Mouse (Mus musculus) limb, embryonic 12.5 days (tissue): Measurements from ENCODE around the gene Srd5a1. TPM values are rescaled to one million over a fixed set of nuclear protein-coding genes. Genes with fewer than 3 reads are reported as not detected.

Experiments used
- ATAC-seq: fragments of 200-750 bp; cut with Nextera tagmentation; 2 replicates; pipeline ENCODE4 v1.8.0; 2017; ENCODE audit warnings: low read depth, moderate TSS enrichment; ENCODE audit not compliant: insufficient number of reproducible peaks, insufficient read depth, low FRiP score, low TSS enrichment
- H3K27ac ChIP-seq: fragments of 300-500 bp; sonication (generic); 2 replicates; pipeline ENCODE4 v1.5.1; 2016; ENCODE audit warnings: mild to moderate bottlenecking, moderate library complexity
- H3K27me3 ChIP-seq: fragments of 300-500 bp; sonication (generic); 2 replicates; pipeline ENCODE4 v1.6.1; 2016; ENCODE audit warnings: mild to moderate bottlenecking, moderate library complexity
- H3K36me3 ChIP-seq: fragments of 300-500 bp; sonication (generic); 2 replicates; pipeline ENCODE4 v1.6.1; 2016; ENCODE audit warnings: mild to moderate bottlenecking, moderate library complexity
- H3K4me1 ChIP-seq: fragments of 300-500 bp; sonication (generic); replicated peaks from 2 replicates; pipeline ENCODE4 v1.6.1; 2016
- H3K4me2 ChIP-seq: fragments of 300-500 bp; sonication (generic); 2 replicates; pipeline ENCODE4 v1.6.1; 2016; ENCODE audit warnings: mild to moderate bottlenecking, moderate library complexity
- H3K4me3 ChIP-seq: fragments of 300-500 bp; sonication (generic); replicated peaks from 2 replicates; pipeline ENCODE4 v1.5.1; 2016; ENCODE audit warnings: mild to moderate bottlenecking
- H3K9ac ChIP-seq: fragments of 300-500 bp; sonication (generic); replicated peaks from 2 replicates; pipeline ENCODE4 v1.6.1; 2016; ENCODE audit warnings: mild to moderate bottlenecking, moderate library complexity
- H3K9me3 ChIP-seq: fragments of 300-500 bp; sonication (generic); 2 replicates; pipeline ENCODE4 v1.6.1; 2016; ENCODE audit warnings: mild to moderate bottlenecking, moderate library complexity
- whole genome bisulfite sequencing: fragments of 180-500 bp; shearing (Covaris S2); methylation state at CpG from one replicate; pipeline ENCODE4 v1.1.7; 2016; 5-methylcytosine and 5-hydroxymethylcytosine counted together
- polyA plus RNA-seq: library from polyadenylated mRNA; unstranded; fragments of >200 nt; fragmentation: Nextera tagmentation; extraction: Ambion mirVana; gene quantifications from 2 replicates; pipeline ENCODE4 v1.2.1, GENCODE M21; 2016

The Srd5a1 gene
- polyA plus RNA-seq, 1 experiment from 2014 or later: 27.9 TPM

DNA sequence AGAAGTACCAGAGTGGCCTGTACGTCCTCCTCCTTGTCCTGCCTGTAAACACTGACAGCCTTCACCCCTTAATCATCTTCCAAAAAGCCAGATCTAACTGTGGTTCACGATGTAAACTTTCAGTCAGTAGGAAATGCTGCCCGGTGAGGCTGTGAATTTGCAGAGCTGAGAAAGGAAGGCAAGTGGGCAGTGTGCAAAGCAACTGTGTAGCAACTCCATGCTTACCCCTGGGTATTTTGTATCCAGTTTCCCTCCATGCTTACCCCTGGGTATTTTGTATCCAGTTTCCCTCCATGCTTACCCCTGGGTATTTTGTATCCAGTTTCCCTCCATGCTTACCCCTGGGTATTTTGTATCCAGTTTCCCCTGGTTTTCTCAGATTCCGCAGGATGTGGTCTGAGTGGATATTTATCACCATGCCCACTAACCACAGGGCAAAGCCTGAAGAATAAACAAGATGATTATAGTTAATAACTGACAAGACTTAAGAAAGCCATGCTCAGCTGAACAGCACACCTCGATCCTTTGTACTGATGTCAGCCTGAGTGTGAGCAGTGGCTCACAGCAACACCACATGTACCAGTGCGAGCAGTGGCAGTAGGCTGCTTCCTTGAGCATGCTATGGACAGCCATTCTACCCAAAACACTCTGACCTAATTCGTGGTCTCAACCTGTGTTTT, 16.5 kb downstream of the Srd5a1 start:
- 77% methylated on average over 7 of the region's 7 CpGs for WGBS
- no peaks in the 10 kb centered on the region for H3K4me1 ChIP-seq
- H3K9ac ChIP-seq: no peak overlapping the region
- H3K4me3 ChIP-seq: no peak overlapping the region
- no peaks in the 10 kb centered on the region for H3K27me3 ChIP-seq
- H3K27ac ChIP-seq: no peak overlapping the region
- H3K36me3 ChIP-seq: peaks cover 8% of the 10 kb centered on the region
- H3K9me3 ChIP-seq: no peaks in the 10 kb centered on the region
- no peak for ATAC-seq
- H3K4me2 ChIP-seq: no peak overlapping the region

DNA sequence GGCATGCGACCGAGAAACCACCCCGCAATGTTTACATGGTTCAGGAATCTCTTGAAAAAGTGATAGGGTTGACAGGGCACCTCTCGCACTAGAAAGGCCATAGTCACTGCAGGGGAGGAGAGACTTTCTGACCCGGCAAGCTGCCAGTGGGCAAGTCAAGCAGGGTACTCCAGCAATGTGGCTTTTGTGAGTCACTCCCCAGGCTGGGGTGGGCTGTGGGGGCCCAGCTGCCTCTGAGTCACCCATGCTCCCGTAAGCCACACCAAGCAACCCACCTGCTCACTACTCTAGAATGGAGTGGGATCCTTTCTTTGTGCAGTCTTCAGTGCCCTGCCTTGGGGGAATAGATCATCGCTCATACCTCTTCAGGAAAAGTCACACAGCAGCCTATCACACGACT, 17.8 kb downstream of the Srd5a1 start:
- ATAC-seq: no peak
- H3K4me1 ChIP-seq: no peaks in the 10 kb centered on the region
- no peaks in the 10 kb centered on the region for H3K9me3 ChIP-seq
- no peaks in the 10 kb centered on the region for H3K27me3 ChIP-seq
- no peak overlapping the region for H3K4me3 ChIP-seq
- peaks cover 8% of the 10 kb centered on the region for H3K36me3 ChIP-seq
- 81% methylated on average over 8 of the region's 8 CpGs for WGBS
- H3K27ac ChIP-seq: no peak overlapping the region
- no peak overlapping the region for H3K4me2 ChIP-seq
- H3K9ac ChIP-seq: no peak overlapping the region

DNA sequence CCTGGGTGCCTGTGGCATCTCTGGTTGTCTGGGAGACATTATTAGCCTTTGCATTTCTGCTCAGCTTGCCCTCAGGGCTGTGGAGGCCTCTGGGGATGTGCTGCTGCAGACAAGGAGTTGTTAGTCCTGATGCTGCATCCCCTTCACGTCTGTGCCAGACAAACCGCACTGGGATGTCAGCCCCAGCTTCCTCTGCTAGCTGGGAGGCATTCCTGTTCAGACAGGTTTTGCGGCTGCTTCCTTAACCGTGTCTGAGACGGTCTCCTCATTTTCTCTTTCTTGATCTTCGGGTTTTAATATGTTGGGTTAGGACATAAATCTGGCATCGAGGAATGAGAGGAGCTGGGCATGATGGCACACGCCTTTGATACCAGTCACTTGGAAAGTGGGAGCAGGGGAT, 19.0 kb downstream of the Srd5a1 start:
- Histone ChIP-seq H3K9me3 (no peaks in the 10 kb centered on the region), H3K27ac (0 out of 2 replicates have a peak overlapping the region, but pooled peaks have one; percentile 45), H3K4me2 (no peak overlapping the region), H3K27me3 (no peaks in the 10 kb centered on the region), H3K4me1 (no peaks in the 10 kb centered on the region), H3K4me3 (no peak overlapping the region), H3K9ac (no peak overlapping the region), H3K36me3 (peaks cover 8% of the 10 kb centered on the region)
- WGBS: 78% methylated on average over 8 of the region's 8 CpGs
- ATAC-seq: no peak

DNA sequence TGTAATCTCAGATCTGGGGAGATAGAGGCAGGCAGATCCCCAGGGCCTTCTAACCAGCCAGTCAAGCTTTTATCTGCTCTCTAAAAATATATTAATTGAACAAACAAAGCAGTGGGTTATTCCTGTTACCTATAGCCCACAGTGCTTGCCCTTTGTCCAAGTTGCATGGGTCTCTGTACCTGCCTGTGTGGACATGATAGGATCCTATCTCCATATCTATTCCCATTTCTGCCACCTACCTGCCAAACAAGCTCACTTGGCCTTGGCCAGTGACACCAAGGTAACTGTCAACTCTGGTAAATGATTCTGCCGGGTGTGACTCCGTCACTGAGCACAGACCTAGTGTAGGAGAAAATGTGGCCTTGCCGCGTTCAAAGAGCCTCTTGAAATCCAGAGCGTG, 19.9 kb downstream of the Srd5a1 start:
- Histone ChIP-seq H3K4me1 (no peaks in the 10 kb centered on the region), H3K4me3 (no peak overlapping the region), H3K9ac (no peak overlapping the region), H3K36me3 (peaks cover 8% of the 10 kb centered on the region), H3K27me3 (no peaks in the 10 kb centered on the region), H3K4me2 (no peak overlapping the region), H3K27ac (peak overlapping the region; percentile 45; the same call in 1 of the 2 replicates), H3K9me3 (no peaks in the 10 kb centered on the region)
- 93% methylated on average over 5 of the region's 5 CpGs for WGBS
- no peak for ATAC-seq

DNA sequence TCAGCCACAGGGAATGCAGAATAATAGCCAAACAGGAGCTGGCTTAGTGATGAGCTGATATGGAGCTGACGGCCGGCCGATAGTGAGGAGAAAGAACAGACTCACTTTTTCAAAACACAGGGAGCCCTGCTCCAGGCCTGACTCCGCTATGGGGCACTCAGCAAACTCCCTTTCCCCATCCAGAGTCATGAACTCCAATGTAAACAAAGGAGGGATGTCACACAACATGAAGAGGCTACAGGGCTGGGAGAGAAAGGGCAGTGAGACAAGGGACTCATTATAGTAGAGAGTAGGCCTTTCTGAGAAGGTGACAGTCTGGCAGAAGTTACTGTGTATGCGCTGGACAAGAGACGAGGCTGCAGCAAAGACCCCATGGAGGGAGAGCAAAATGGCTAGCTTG, 23.0 kb downstream of the Srd5a1 start:
- Histone ChIP-seq H3K27ac (no peak overlapping the region), H3K4me2 (no peak overlapping the region), H3K4me3 (no peak overlapping the region), H3K27me3 (no peaks in the 10 kb centered on the region), H3K9me3 (no peaks in the 10 kb centered on the region), H3K36me3 (peaks cover 6% of the 10 kb centered on the region), H3K4me1 (no peaks in the 10 kb centered on the region), H3K9ac (no peak overlapping the region)
- no peak for ATAC-seq
- WGBS: 63% methylated on average over 6 of the region's 6 CpGs

DNA sequence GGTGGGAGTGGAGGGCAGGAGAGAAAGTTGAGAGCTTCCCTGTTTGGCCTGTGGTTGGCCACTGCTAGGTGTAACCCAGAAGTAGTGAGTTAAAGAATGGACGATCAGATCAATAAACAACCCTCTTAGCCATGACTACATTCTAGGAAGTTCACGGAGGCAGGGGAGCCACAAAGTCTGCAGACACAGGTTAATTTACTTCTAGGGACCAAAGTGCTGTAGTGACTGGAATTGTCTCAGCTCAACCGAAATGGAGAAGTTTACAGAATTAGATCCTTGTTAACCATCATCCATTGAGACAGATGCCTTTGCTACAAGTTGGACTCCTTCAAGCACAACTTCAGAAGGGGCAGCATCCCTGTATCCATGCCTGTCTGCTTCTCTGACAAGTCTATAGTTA, 23.4 kb downstream of the Srd5a1 start:
- no peak overlapping the region for H3K27ac ChIP-seq
- no peaks in the 10 kb centered on the region for H3K9me3 ChIP-seq
- no peaks in the 10 kb centered on the region for H3K27me3 ChIP-seq
- WGBS: 69% methylated on average over 3 of the region's 3 CpGs
- ATAC-seq: no peak
- no peak overlapping the region for H3K4me2 ChIP-seq
- no peak overlapping the region for H3K9ac ChIP-seq
- H3K36me3 ChIP-seq: peaks cover 6% of the 10 kb centered on the region
- H3K4me1 ChIP-seq: no peaks in the 10 kb centered on the region
- H3K4me3 ChIP-seq: no peak overlapping the region

DNA sequence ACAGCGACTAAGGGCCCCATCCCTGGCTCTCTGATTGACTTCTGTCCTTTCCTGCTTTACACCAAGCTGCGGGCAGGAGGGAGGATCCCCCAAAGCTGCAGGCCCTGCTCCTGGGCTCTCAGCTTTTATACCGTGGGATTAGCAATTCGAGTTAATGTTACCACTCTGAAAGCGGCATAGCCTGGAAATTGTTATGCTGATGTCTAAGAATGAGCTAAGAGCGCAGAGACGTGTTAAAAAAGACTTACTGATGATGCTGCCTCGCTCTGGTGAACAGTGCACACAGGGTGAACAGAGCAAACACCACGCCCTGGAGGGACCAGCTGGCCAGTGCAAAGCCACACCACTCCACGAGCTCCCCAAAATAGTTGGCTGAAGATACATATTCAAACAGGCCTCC, 24.9 kb downstream of the Srd5a1 start:
- Histone ChIP-seq H3K27ac (no peak overlapping the region), H3K4me2 (no peak overlapping the region), H3K9me3 (no peaks in the 10 kb centered on the region), H3K36me3 (peaks cover under 1% of the 10 kb centered on the region; the same call in 1 of the 2 replicates), H3K27me3 (no peaks in the 10 kb centered on the region), H3K9ac (no peak overlapping the region), H3K4me3 (no peak overlapping the region), H3K4me1 (no peaks in the 10 kb centered on the region)
- ATAC-seq: no peak
- WGBS: 67% methylated on average over 10 of the region's 10 CpGs

DNA sequence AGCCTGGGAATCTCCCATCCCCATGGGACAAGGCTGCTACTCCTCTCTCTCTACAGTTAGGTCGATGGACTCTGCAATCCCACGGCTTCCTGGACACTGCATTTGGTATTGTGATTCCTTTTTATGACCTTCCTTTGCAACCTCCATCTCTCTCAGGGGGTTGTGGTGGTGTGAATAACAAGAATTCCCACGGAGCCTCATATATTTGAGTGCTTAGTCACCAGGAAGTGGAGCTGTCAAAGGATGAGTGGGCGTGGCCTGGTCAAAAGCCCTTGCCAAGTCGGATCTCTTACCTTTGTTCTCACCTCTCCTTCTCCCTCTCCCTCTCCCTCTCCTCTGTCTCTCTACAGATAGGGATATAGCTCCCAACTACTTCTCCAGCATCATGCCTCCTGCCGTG, 25.4 kb downstream of the Srd5a1 start:
- H3K9me3 ChIP-seq: no peaks in the 10 kb centered on the region
- H3K27me3 ChIP-seq: no peaks in the 10 kb centered on the region
- WGBS: 56% methylated on average over 6 of the region's 6 CpGs
- H3K4me2 ChIP-seq: no peak overlapping the region
- H3K4me1 ChIP-seq: no peaks in the 10 kb centered on the region
- H3K4me3 ChIP-seq: no peak overlapping the region
- ATAC-seq: no peak
- H3K9ac ChIP-seq: no peak overlapping the region
- H3K36me3 ChIP-seq: no peaks in the 10 kb centered on the region
- H3K27ac ChIP-seq: no peak overlapping the region

DNA sequence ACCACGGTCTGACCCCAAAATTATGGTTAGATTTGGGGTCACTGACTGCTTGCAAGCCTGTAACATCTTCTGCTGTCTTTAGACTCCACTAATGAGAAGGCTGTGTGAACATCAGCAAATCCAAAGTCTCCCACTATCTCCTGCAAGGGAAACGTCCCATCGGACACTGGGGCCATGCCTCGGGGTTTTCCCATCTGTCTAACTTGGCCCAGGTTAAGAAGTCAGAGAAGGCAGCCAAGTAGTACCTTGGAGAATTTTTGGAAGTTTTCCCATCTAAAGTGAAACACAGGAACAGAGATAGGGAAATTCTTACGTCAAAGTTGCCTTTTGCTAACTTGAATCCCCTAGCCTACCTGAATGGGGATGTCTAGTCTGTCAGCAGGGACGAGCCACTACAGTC, 27.7 kb downstream of the Srd5a1 start:
- Histone ChIP-seq H3K4me1 (no peaks in the 10 kb centered on the region), H3K9me3 (no peaks in the 10 kb centered on the region), H3K27me3 (no peaks in the 10 kb centered on the region), H3K27ac (no peak overlapping the region), H3K9ac (no peak overlapping the region), H3K36me3 (no peaks in the 10 kb centered on the region), H3K4me2 (no peak overlapping the region), H3K4me3 (no peak overlapping the region)
- WGBS: 91% methylated on average over 6 of the region's 6 CpGs
- ATAC-seq: no peak

DNA sequence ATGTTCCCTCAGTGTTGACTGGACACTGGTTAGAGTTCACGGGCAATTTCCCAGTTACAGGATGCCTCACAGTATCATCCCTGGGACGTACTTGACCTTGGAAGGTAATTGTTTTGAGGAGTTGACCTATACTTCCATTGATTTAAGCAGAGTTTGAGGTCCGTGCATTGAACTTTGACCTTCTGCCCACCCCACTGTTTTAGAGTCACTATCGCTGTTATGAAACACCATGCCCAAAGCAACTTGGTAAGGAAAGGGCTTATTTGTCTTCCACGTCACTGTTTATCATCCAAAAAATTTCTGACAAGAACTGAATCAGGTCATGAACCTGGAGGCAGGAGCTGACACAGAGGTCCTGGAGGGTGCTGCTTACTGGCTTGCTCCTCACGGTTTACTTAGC, 28.8 kb downstream of the Srd5a1 start:
- Histone ChIP-seq H3K27me3 (no peaks in the 10 kb centered on the region), H3K9me3 (no peaks in the 10 kb centered on the region), H3K4me1 (no peaks in the 10 kb centered on the region), H3K9ac (no peak overlapping the region), H3K4me2 (no peak overlapping the region), H3K36me3 (no peaks in the 10 kb centered on the region), H3K27ac (no peak overlapping the region), H3K4me3 (no peak overlapping the region)
- no peak for ATAC-seq
- 91% methylated on average over 6 of the region's 6 CpGs for WGBS

DNA sequence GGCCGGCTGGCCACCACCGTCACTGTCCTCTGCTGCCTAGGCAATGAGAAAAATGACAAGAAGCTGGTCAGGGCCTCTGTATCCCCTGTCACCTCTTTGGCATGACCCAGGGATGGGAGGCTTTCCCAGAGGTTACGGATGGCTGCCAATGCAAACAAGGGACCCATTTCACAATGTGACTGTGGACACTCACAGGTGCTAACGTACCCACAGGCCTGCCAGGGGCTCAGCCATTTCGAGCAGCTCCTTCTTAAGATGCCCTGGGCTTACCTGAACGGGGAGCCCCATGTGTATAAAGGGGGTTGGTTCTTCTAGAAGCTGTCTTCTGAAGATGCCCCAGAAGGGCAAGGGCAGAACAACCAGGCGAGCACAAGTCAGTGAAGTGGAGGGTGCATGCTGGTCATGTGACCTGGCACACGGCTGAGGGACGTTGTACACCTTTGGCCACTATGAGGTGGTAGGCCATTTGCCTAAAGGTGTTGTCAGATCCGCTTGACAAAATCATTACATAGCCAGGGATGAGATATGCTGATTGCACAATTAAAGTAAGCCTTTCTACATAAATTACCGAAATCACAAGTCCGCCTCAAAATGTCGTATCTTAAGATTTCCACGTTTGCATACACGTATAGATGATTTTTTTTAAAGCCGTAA, 33.9 kb downstream of the Srd5a1 start:
- no peak overlapping the region for H3K9ac ChIP-seq
- no peaks in the 10 kb centered on the region for H3K36me3 ChIP-seq
- no peak overlapping the region for H3K4me3 ChIP-seq
- H3K4me1 ChIP-seq: no peaks in the 10 kb centered on the region
- H3K9me3 ChIP-seq: no peaks in the 10 kb centered on the region
- no peak overlapping the region for H3K27ac ChIP-seq
- 88% methylated on average over 16 of the region's 16 CpGs for WGBS
- no peak overlapping the region for H3K4me2 ChIP-seq
- H3K27me3 ChIP-seq: no peaks in the 10 kb centered on the region
- ATAC-seq: no peak

DNA sequence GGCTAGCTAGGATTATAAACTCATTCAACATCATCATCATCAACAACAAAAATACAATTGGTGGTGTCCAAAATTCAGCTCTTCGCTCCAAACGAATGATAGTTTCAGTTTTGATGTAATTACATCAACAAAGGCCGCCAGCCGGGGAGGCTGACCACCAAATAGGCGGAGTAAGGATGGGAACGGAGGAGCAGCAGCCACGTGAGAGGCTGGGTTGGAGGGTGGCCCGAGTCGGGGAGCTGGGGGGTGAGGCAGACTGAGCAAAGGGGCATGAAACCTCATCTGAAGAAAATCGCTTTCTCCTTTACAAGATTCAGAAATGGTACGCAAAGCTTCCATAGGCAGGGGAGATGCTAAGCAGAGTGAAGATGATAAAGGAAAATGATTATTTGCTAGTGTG, 34.6 kb downstream of the Srd5a1 start:
- ATAC-seq: no peak
- Histone ChIP-seq H3K4me3 (no peak overlapping the region), H3K27ac (no peak overlapping the region), H3K9ac (no peak overlapping the region), H3K36me3 (no peaks in the 10 kb centered on the region), H3K4me2 (no peak overlapping the region), H3K9me3 (no peaks in the 10 kb centered on the region), H3K27me3 (no peaks in the 10 kb centered on the region), H3K4me1 (no peaks in the 10 kb centered on the region)
- 58% methylated on average over 11 of the region's 11 CpGs for WGBS
